Mouse (Mus musculus) stomach, postnatal 0 days (tissue): Measurements from ENCODE around the gene Spats1. TPM values are rescaled to one million over a fixed set of nuclear protein-coding genes. Genes with fewer than 3 reads are reported as not detected.

Source experiments
- ATAC-seq: fragments of 200-750 bp; cut with Nextera tagmentation; 2 replicates; pipeline ENCODE4 v1.8.0; 2017; ENCODE audit not compliant: low FRiP score, low TSS enrichment
- DNase-seq: peaks from one replicate; pipeline ENCODE4 v3.0.0-alpha.2; 2016; ENCODE audit warnings: low spot score
- H3K27ac ChIP-seq: fragments of 300-500 bp; sonication (generic); replicated peaks from 2 replicates; pipeline ENCODE4 v1.5.1; 2014; ENCODE audit warnings: mild to moderate bottlenecking, control low read depth
- H3K27me3 ChIP-seq: fragments of 300-500 bp; sonication (generic); 2 replicates; pipeline ENCODE4 v1.6.1; 2014; ENCODE audit warnings: low read length; ENCODE audit not compliant: control insufficient read depth, insufficient read depth
- H3K36me3 ChIP-seq: fragments of 300-500 bp; sonication (generic); 2 replicates; pipeline ENCODE4 v1.6.1; 2014; ENCODE audit warnings: low read length, mixed read lengths; ENCODE audit not compliant: control insufficient read depth, insufficient read depth
- H3K4me1 ChIP-seq: fragments of 300-500 bp; sonication (generic); replicated peaks from 2 replicates; pipeline ENCODE4 v1.6.1; 2014; ENCODE audit warnings: antibody characterized with exemption; ENCODE audit not compliant: control insufficient read depth, insufficient read depth
- H3K4me2 ChIP-seq: fragments of 300-500 bp; sonication (generic); replicated peaks from 2 replicates; pipeline ENCODE4 v1.6.1; 2014; ENCODE audit warnings: low read depth, mild to moderate bottlenecking, control low read depth, moderate library complexity
- H3K4me3 ChIP-seq: fragments of 300-500 bp; sonication (generic); 2 replicates; pipeline ENCODE4 v1.5.1; 2014; ENCODE audit warnings: low read depth, low read length, control low read depth
- H3K9ac ChIP-seq: fragments of 300-500 bp; sonication (generic); 2 replicates; pipeline ENCODE4 v1.6.1; 2014; ENCODE audit warnings: mild to moderate bottlenecking, low read length, control low read depth, mixed read lengths
- H3K9me3 ChIP-seq: fragments of 300-500 bp; sonication (generic); 2 replicates; pipeline ENCODE4 v1.6.1; 2016; ENCODE audit warnings: low read length; ENCODE audit not compliant: control insufficient read depth
- CTCF ChIP-seq: IDR thresholded peaks from 2 replicates; pipeline ENCODE4 v1.5.1; 2016; ENCODE audit warnings: antibody characterized with exemption, low read depth, mild to moderate bottlenecking, moderate library complexity
- EP300 ChIP-seq: optimal IDR thresholded peaks from 2 replicates; pipeline ENCODE3; 2016; ENCODE audit warnings: antibody characterized with exemption
- WGBS: fragments of 180-500 bp; shearing (Covaris S2); extraction: QIAGEN DNeasy Blood & Tissue Kit; methylation state at CpG from one replicate; pipeline ENCODE4 v1.1.7; 2014; 5-methylcytosine and 5-hydroxymethylcytosine counted together
- polyA plus RNA-seq: library from polyadenylated mRNA; unstranded; fragments of >200 nt; fragmentation: Nextera tagmentation; extraction: Ambion mirVana; gene quantifications from 2 replicates; pipeline ENCODE4 v1.2.1, GENCODE M21; 2015

The Spats1 gene
- polyA plus RNA-seq, 1 experiment from 2014 or later = 0.24 TPM

- 87% methylated on average over 4 of the region's 4 CpGs for WGBS
- no peak for ATAC-seq
- DNase-seq = no peak
- TF ChIP-seq CTCF (no peak), EP300 (no peak)
- H3K27me3 ChIP-seq = no peaks in the 10 kb centered on the region
- H3K4me2 ChIP-seq = no peak overlapping the region
- H3K4me1 ChIP-seq = peaks cover 2% of the 10 kb centered on the region; the same call in 1 of the 2 replicates
- no peak overlapping the region for H3K4me3 ChIP-seq
- H3K9me3 ChIP-seq = no peaks in the 10 kb centered on the region
- no peak overlapping the region for H3K9ac ChIP-seq
- 0 out of 2 replicates have a peak, but pooled peaks cover 4% of the 10 kb centered on the region for H3K36me3 ChIP-seq
- H3K27ac ChIP-seq = no peak overlapping the region
These were observed 35.7 kb upstream of the Spats1 start for GRCm38 (mm10) chr17:45510871-45511270.

DNA sequence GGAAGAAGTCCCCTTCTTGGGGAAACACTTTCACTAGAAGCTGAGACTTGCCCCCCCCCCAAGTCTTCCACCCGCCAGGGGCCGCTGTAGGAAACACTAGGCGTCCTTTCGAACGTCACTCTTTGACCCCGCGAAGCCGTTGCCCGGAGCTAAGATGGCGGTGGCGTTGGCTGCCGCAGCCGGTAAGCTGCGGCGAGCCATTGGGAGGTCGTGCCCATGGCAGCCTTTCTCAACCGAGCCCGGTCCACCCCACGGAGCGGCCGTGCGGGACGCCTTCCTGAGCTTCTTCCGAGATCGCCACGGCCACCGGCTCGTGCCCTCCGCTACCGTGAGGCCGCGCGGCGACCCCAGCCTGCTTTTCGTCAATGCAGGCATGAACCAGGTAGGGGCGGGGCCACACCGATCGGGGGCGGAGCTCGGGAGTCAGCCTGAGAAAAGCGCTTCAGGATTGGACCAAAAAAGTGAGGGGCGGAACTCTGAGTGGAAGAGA, 31.5 kb upstream of the Spats1 start, which contains the start of gene Aars2:
Aars2 (plus strand) TSS at position 142 of the 490 bp plus-strand sequence.
- ATAC-seq = peak; percentile 94
- no peaks in the 10 kb centered on the region for H3K9me3 ChIP-seq
- WGBS = under 1% methylated on average over 42 of the region's 42 CpGs

DNA sequence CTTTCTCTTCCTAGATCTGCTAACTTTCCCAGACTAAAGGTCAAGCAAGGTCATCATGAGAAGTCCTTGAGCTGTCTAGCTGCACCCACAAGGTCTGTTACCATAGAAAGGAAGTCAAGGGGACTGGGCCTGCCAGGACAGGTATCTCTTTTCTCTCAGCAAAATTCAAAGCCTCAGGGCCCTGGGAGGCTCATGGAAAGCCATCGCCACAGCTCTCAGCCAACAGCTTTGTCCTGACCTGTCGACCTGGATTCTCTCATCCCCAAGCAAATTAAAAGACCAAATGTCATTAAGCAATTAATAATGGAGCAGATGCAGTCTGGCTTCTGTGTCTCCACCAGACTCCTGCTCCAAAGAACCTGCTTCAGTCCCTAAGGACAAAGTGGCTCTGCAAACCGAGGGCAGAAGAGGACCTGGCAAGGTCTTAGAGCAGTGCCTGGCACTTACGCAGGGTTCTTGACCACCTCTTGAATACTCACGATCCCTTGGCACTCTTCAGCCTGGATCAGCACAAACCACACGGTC, 30.8 kb upstream of the Spats1 start:
- H3K9me3 ChIP-seq = no peaks in the 10 kb centered on the region
- no peaks in the 10 kb centered on the region for H3K27me3 ChIP-seq
- no peak overlapping the region for H3K9ac ChIP-seq
- 56% methylated on average over 6 of the region's 6 CpGs for WGBS
- H3K4me2 ChIP-seq = no peak overlapping the region
- no peak overlapping the region for H3K27ac ChIP-seq
- TF ChIP-seq CTCF (no peak), EP300 (no peak)
- ATAC-seq = no peak
- H3K4me1 ChIP-seq = peaks cover 2% of the 10 kb centered on the region; the same call in 1 of the 2 replicates
- 0 out of 2 replicates have a peak, but pooled peaks cover 4% of the 10 kb centered on the region for H3K36me3 ChIP-seq
- no peak for DNase-seq
- no peak overlapping the region for H3K4me3 ChIP-seq

More for the DNA sequence above, 31.5 kb upstream of the Spats1 start, which contains the start of gene Aars2:
- DNase-seq = peak; percentile 95
- Histone ChIP-seq H3K4me2 (peak within 1 kb of the TSS; percentile 48), H3K36me3 (0 out of 2 replicates have a peak, but pooled peaks cover 4% of the 10 kb centered on the region), H3K27ac (peak within 1 kb of the TSS; percentile 78), H3K27me3 (no peaks in the 10 kb centered on the region), H3K9ac (peak within 1 kb of the TSS; percentile 76), H3K4me1 (peaks cover 2% of the 10 kb centered on the region; the same call in 1 of the 2 replicates), H3K4me3 (peak within 1 kb of the TSS; percentile 80)
- peak; percentile 93 for TF ChIP-seq CTCF
- peak; percentile 39 for TF ChIP-seq EP300

GRCm38 (mm10) chr17:45503301-45503973, 28.2 kb upstream of the Spats1 start:
- Histone ChIP-seq H3K9me3 (no peaks in the 10 kb centered on the region), H3K4me1 (peaks cover 2% of the 10 kb centered on the region; the same call in 1 of the 2 replicates), H3K9ac (no peak overlapping the region), H3K4me2 (no peak overlapping the region), H3K27ac (no peak overlapping the region), H3K27me3 (no peaks in the 10 kb centered on the region), H3K4me3 (no peak overlapping the region), H3K36me3 (no peaks in the 10 kb centered on the region)
- WGBS = 41% methylated on average over 5 of the region's 5 CpGs
- DNase-seq (no peak), ATAC-seq (no peak)
- no peak for TF ChIP-seq CTCF
- TF ChIP-seq EP300 = no peak

DNA sequence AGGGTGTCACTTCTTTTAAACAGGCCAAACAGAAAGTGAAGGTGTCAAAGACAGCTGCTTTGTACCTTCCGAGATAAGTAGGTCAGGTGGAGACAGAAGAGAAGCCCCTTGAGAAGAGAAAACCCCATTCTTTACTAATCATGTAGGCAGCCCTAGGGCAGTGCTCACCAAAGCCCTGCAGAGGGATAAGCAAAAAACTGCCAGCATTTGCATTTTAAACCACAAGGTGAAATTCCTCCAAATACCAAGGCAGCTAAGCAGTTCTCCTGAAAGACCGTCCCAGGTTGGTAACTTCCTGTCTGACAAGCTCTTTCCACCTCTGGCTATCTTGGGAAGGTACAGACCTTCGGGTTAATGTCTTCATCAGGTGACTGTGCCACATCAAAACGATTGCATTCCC, 27.1 kb upstream of the Spats1 start:
- ATAC-seq = no peak
- H3K4me2 ChIP-seq = no peak overlapping the region
- no peak for DNase-seq
- no peaks in the 10 kb centered on the region for H3K36me3 ChIP-seq
- no peak overlapping the region for H3K4me3 ChIP-seq
- no peaks in the 10 kb centered on the region for H3K27me3 ChIP-seq
- TF ChIP-seq CTCF (no peak), EP300 (no peak)
- H3K4me1 ChIP-seq = peaks cover under 1% of the 10 kb centered on the region; the same call in 1 of the 2 replicates
- H3K9me3 ChIP-seq = no peaks in the 10 kb centered on the region
- H3K27ac ChIP-seq = no peak overlapping the region
- no peak overlapping the region for H3K9ac ChIP-seq
- 44% methylated on average over 4 of the region's 4 CpGs for WGBS

DNA sequence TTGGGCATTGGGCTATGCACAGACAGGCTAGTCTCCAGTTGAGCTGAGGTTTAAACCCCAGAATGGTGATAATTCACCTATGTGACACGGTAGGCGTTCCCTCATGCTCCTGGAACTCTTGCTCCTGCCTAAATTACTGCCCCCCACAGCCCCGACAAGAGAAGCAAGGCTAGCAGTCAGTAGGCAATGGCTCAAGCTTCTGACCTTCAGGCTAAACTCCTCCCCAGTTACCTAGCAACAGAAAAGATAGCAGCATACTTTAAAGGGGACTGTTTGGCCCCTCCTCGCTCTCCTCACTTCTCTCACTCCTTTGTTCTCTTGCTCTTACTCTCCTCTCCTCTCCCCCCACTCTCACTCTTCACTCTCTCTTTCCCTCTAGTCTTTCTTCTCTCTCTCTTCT, 25.8 kb upstream of the Spats1 start:
- DNase-seq = no peak
- WGBS = 37% methylated on average over 4 of the region's 4 CpGs
- H3K4me1 ChIP-seq = no peaks in the 10 kb centered on the region
- H3K4me3 ChIP-seq = no peak overlapping the region
- H3K27me3 ChIP-seq = no peaks in the 10 kb centered on the region
- no peaks in the 10 kb centered on the region for H3K36me3 ChIP-seq
- no peak overlapping the region for H3K4me2 ChIP-seq
- no peak for ATAC-seq
- TF ChIP-seq CTCF = no peak
- no peak for TF ChIP-seq EP300
- no peaks in the 10 kb centered on the region for H3K9me3 ChIP-seq
- H3K9ac ChIP-seq = no peak overlapping the region
- H3K27ac ChIP-seq = no peak overlapping the region
